Mouse (Mus musculus) embryonic stem cell, embryonic (primary cell): ENCODE data around the gene Itgb1bp1.

Experiments
- CTCF ChIA-PET, 4 experiments: fragments of 300-600 bp in 2 of 4; fragments of 350-600 bp in 2 of 4; sonication (Branson Sonifier 250); formaldehyde crosslinking; loops; one replicate each; lab custom pipeline; 2022; ENCODE audit warnings: inconsistent platforms in 2 of 4; lab: Charles Lee
- POLR2A ChIA-PET, 4 experiments: fragments of 300-600 bp in 2 of 4; fragments of 350-600 bp in 2 of 4; sonication (Branson Sonifier 250); formaldehyde crosslinking; loops; one replicate each; lab custom pipeline; 2022; ENCODE audit warnings: antibody characterized with exemption in 4 of 4, inconsistent platforms in 1 of 4; lab: Charles Lee

The Itgb1bp1 gene

DNA sequence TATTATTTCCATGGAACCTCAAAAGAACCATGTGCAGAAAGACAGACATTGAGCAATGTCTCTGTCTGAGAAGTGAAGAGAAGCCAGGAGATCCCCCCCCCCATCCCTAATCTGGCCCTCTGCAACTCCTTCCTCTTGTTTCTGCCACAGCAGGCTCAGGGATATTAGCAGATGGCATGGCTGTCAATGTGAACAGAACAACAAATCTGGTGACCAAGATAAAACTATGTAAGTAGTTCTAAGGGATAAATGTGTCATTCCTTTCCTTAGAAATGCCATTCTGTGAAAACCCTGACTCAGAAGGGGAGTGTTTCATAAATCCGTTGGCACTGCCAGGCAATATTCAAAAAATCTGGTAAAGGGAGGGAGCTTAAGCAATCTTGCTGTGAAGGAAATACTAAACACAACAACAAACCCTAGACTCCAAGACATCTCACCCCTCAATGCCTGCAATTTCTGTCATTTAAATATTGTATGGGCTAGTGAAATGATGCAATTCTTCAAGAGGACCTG lies 8.7 kb downstream of the Itgb1bp1 start:
- ChIA-PET POLR2A (interaction anchor here in 1 of 4 experiments (1.2 kb wide), 1 partner anchor 9 kb away, joined by 4 read pairs; the partner anchor contains the start of gene Itgb1bp1), CTCF (interaction anchor here in 1 of 4 experiments (0.6 kb wide), 1 partner anchor 8 kb away, joined by 3 read pairs; no protein-coding TSS in a partner anchor)

- ChIA-PET CTCF (interaction anchor here in 3 of 4 experiments (0.6 to 1.3 kb wide), 4 partner anchors 12 to 162 kb away, joined by 3 to 4 read pairs (median 4); partner anchors contain the start of gene Itgb1bp1 (in 1 of the 3)), POLR2A (interaction anchor here in 2 of 4 experiments (0.7 to 3.2 kb wide), 3 partner anchors 12 to 69 kb away, joined by 4 to 17 read pairs (median 9); partner anchors contain the start of genes Itgb1bp1 (in 2 of the 2) and Cpsf3 (in 1 of the 2))
Measured at GRCm38 (mm10) chr12:21274446-21274845, 11.6 kb downstream of the Itgb1bp1 start.

DNA sequence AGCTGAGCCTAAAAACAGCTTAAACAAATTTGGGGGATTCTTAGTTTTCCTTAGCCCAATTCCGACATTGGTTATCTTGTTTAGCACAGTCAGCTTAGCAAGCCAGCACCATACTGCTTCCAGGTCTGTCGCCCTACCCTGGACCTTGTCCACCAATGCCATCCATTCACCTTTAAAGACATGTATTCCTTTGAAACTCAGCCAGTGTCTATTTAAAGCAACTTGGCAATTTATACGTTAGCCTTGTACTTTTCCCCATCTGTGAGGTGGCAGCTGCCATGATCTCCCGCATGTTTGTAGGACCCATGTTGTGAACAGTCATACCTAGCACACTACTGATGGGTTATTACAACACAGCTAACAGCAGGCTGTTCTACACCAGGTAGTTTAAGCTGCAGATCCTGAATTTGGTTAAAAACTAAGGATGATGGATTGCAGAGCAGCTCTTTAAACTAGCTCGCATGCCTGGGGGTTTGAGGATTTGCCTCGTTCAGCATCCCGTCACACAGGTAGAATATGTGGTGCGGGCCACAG lies 17.9 kb downstream of the Itgb1bp1 start:
- CTCF ChIA-PET: interaction anchor here in 2 of 4 experiments (0.8 to 1.5 kb wide), 2 partner anchors 14 to 105 kb away, joined by 4 to 11 read pairs; partner anchors contain the start of gene Adam17 (in 1 of the 2)
- POLR2A ChIA-PET: interaction anchor here in 2 of 4 experiments (0.6 to 1.8 kb wide), 3 partner anchors 18 to 140 kb away, joined by 3 to 7 read pairs (median 4); partner anchors contain the start of gene Itgb1bp1 (in 2 of the 2)

- ChIA-PET POLR2A (interaction anchor here in 2 of 4 experiments (1.2 to 2.1 kb wide), 5 partner anchors 19 to 156 kb away, joined by 3 to 6 read pairs (median 4); partner anchors contain the start of genes Iah1 (in 1 of the 2) and Itgb1bp1 (in 1 of the 2)), CTCF (interaction anchor here in 2 of 4 experiments (0.6 to 1.7 kb wide), 4 partner anchors 15 to 155 kb away, joined by 3 to 6 read pairs (median 4); no protein-coding TSS in a partner anchor)
Measured at GRCm38 (mm10) chr12:21266784-21267098, 19.3 kb downstream of the Itgb1bp1 start.

- CTCF ChIA-PET: interaction anchor here (0.6 to 1.7 kb wide), 10 partner anchors 15 to 1308 kb away, joined by 3 to 6 read pairs (median 4); no protein-coding TSS in a partner anchor
- POLR2A ChIA-PET: interaction anchor here in 2 of 4 experiments (1.1 to 2.4 kb wide), 8 partner anchors 19 to 155 kb away, joined by 3 to 7 read pairs (median 4); partner anchors contain the start of genes Iah1 (in 2 of the 2) and Itgb1bp1 (in 1 of the 2)
Measured at GRCm38 (mm10) chr12:21265946-21266783, 19.9 kb downstream of the Itgb1bp1 start.

GRCm38 (mm10) chr12:21265501-21265900 lies 20.6 kb downstream of the Itgb1bp1 start:
- ChIA-PET CTCF (interaction anchor here (0.5 to 1.7 kb wide), 8 partner anchors 14 to 202 kb away, joined by 3 to 6 read pairs (median 4); no protein-coding TSS in a partner anchor), POLR2A (interaction anchor here in 2 of 4 experiments (1.1 to 2.4 kb wide), 8 partner anchors 19 to 155 kb away, joined by 3 to 7 read pairs (median 4); partner anchors contain the start of genes Iah1 (in 2 of the 2) and Itgb1bp1 (in 1 of the 2))

DNA sequence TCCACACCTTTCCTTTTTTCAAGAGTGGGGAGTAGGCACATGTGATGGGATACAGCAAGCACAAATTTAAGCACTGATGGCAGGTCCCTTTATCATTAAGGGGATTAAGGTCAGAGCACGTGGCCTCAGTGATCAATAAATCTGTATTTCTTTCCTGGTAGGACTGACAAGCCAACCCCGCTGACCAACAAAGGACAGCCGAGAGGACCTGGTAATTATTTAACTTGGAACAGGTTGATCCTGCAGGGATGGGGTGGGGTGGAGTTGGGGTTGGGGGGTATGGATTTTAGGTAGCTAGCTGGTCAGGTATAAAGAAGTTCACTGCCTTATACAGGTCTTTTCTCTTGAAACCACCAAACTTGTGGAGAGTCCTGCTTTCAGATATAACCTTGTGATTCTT lies 21.1 kb downstream of the Itgb1bp1 start:
- ChIA-PET CTCF (interaction anchor here in 3 of 4 experiments (0.5 to 1.7 kb wide), 4 partner anchors 38 to 153 kb away, joined by 3 to 6 read pairs (median 4); no protein-coding TSS in a partner anchor), POLR2A (interaction anchor here in 2 of 4 experiments (1.1 to 2.4 kb wide), 4 partner anchors 21 to 152 kb away, joined by 3 to 7 read pairs (median 6); partner anchors contain the start of genes Iah1 (in 1 of the 2) and Itgb1bp1 (in 1 of the 2))

DNA sequence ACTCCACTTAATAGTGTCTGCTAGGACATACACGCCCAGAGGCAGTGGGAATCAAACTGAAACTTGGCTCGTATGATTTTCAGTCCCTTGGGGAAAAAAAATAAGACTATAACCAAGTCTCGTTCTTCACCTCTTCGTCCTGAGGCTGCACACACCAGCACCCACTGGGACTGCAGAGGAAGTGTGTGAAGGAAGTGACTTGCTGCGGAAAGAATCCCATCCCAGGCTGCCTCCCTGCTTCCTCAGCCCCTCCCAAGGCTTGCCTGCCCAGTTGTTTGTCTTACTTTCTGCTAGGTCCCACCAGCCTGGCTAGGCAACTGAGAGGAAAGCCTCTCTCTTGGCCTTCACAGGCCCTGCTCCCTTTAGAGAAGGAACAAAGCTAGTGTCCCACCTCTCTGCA lies 21.8 kb downstream of the Itgb1bp1 start:
- ChIA-PET POLR2A (interaction anchor here in 2 of 4 experiments (0.5 to 2.4 kb wide), 2 partner anchors 52 to 206 kb away, joined by 4 to 7 read pairs; partner anchors contain the start of gene Iah1 (in 1 of the 2)), CTCF (no interaction called here)

GRCm38 (mm10) chr12:21263256-21263655 lies 22.8 kb downstream of the Itgb1bp1 start:
- POLR2A ChIA-PET: interaction anchor here in 1 of 4 experiments (1.1 kb wide), 1 partner anchor 10 kb away, joined by 4 read pairs; no protein-coding TSS in a partner anchor
- CTCF ChIA-PET: interaction anchor here in 1 of 4 experiments (0.6 kb wide), 1 partner anchor 10 kb away, joined by 3 read pairs; no protein-coding TSS in a partner anchor

DNA sequence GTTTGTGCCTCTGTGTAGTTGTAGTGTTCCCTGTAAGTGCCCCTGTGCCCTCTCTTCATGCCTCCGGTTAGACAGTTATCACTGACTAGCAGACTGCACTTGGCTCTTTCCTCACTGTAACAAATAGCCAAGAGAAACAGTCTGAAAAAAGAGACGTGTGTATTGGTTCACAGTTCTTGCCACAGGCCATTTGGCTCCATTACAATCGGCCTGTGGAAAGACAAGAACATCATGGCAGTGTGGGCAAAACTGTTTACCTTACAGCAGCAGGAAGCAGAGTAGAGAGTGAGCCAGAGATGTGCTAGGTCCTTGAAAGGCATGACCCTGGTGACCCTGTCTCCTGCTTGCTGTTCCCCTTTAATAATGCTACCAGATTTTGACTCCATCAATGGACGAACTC lies 24.6 kb downstream of the Itgb1bp1 start:
- ChIA-PET CTCF (interaction anchor here in 1 of 4 experiments (1.0 kb wide), 1 partner anchor 19 kb away, joined by 3 read pairs; no protein-coding TSS in a partner anchor), POLR2A (no interaction called here)

- CTCF ChIA-PET: interaction anchor here in 3 of 4 experiments (0.6 to 1.0 kb wide), 4 partner anchors 9 to 148 kb away, joined by 3 read pairs; no protein-coding TSS in a partner anchor
- POLR2A ChIA-PET: interaction anchor here in 1 of 4 experiments (0.6 kb wide), 1 partner anchor 9 kb away, joined by 3 read pairs; no protein-coding TSS in a partner anchor
Measured at GRCm38 (mm10) chr12:21260494-21261256, 25.4 kb downstream of the Itgb1bp1 start.

DNA sequence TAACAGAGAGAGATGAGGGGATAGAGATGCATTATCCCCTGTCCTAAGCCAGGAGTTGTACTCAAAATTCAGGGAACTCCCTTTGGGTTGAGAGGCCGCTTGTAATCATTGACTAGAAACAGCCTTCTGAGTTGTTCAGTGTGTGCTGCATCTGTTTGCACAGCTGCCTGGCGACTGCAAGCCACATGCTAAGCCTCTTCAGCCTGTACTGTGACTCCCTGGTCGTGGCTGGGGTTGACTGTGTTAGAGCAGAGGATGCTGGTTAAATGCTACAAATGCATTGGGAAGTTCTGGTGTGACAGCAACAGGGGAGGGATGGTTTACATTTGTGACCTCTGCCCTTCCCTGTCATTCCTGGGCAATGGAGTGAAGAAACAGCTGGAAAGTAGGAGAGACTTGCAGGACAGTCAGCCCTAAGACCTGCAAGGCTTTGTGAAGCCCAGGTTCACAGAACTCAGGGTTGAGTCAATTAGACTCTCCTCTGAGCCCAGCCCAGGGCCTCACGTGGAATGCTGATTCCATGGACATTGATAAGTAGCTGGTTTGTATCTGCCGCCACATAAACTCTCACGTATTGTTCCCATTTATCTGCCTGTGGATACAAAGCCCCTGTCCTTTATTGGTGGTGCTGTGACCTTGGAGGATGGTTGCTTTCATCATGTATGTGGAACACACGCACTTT lies 38.2 kb downstream of the Itgb1bp1 start:
- CTCF ChIA-PET: no interaction called here
- POLR2A ChIA-PET: no interaction called here

GRCm38 (mm10) chr12:21244375-21244960 lies 41.6 kb downstream of the Itgb1bp1 start:
- CTCF ChIA-PET: no interaction called here
- POLR2A ChIA-PET: interaction anchor here in 2 of 4 experiments (0.5 to 1.3 kb wide), 2 partner anchors 9 to 110 kb away, joined by 4 read pairs; no protein-coding TSS in a partner anchor

DNA sequence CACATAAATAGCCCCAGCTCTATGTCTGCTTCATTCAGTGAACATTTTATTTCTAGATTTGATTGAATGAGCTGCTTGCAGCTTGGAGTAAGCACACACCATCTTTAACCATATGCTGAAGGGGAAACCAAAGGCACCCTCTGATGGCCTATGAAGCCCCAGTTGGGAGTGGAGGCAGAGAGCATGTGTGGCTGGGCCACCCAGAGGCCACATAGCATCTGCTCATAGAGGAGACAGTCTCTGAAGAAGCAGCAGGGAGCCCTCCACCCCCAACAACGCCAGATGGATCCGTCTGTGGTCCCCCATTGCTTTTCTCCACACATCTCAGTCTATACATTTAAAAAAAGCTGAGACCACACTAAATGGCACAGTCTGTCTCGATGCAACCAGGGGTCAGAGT lies 44.1 kb downstream of the Itgb1bp1 start:
- ChIA-PET CTCF (interaction anchor here in 1 of 4 experiments (1.3 kb wide), 1 partner anchor 292 kb away, joined by 4 read pairs; no protein-coding TSS in a partner anchor), POLR2A (interaction anchor here in 1 of 4 experiments (0.6 to 1.6 kb wide), 3 partner anchors 10 to 27 kb away, joined by 3 to 6 read pairs (median 5); no protein-coding TSS in a partner anchor)

- POLR2A ChIA-PET: interaction anchor here in 1 of 4 experiments (0.6 kb wide), 2 partner anchors 51 to 81 kb away, joined by 3 read pairs; no protein-coding TSS in a partner anchor
- CTCF ChIA-PET: interaction anchor here in 1 of 4 experiments (0.6 kb wide), 1 partner anchor 66 kb away, joined by 7 read pairs; no protein-coding TSS in a partner anchor
Measured at GRCm38 (mm10) chr12:21234560-21234959, 51.5 kb downstream of the Itgb1bp1 start.
